Mouse (Mus musculus): ENCODE measurements around the gene Mylk. TPM values are rescaled to one million over a fixed set of nuclear protein-coding genes. Genes with fewer than 3 reads are reported as not detected.

Mylk gene
- polyA plus RNA-seq, 1 experiment = 284 TPM

DNA sequence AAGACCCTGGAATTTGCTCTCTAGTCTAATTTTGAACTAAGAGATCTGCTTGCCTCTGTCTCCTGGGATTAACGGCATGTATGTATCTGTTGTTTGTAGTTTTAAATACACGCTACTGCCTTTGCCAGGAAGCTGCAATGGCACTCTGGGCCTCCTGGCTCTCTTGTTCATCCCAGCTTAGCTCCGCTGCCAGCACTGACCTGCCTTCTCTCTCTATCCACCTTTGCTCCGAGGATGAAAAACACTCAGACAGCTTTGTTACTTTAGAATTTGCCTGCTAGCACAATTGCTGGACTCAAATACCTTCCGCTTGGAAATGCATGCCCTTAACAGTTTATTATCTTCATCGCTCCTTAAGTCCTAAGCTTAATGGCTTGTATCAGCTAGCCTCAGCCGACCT, 296.0 kb downstream of the Mylk start:
- no peak overlapping the region for H3K4me3 ChIP-seq (ENCODE audit: low read depth, low read length)
- H3K27me3 ChIP-seq (ENCODE audit: control insufficient read depth, insufficient read depth, low read length) = no peaks in the 10 kb centered on the region
- no peak for TF ChIP-seq CTCF (IDR thresholded peaks at IDR 0.05; ENCODE audit: extremely low read depth, insufficient read length, insufficient replicate concordance, low read depth, low read length)
- TF ChIP-seq POLR2A (IDR thresholded peaks at IDR 0.05; ENCODE audit: low read depth, low read length) = no peak
- H3K27ac ChIP-seq (ENCODE audit: insufficient read depth, low read depth, low read length) = no peak overlapping the region
- peaks cover 3% of the 10 kb centered on the region; the same call in 1 of the 2 replicates for H3K36me3 ChIP-seq (ENCODE audit: control insufficient read depth, insufficient read depth, low read length)
- WGBS = 92% methylated on average over 7 of the region's 7 CpGs
- H3K4me1 ChIP-seq (ENCODE audit: control insufficient read depth, insufficient read depth, insufficient read length, low read length) = no peaks in the 10 kb centered on the region

DNA sequence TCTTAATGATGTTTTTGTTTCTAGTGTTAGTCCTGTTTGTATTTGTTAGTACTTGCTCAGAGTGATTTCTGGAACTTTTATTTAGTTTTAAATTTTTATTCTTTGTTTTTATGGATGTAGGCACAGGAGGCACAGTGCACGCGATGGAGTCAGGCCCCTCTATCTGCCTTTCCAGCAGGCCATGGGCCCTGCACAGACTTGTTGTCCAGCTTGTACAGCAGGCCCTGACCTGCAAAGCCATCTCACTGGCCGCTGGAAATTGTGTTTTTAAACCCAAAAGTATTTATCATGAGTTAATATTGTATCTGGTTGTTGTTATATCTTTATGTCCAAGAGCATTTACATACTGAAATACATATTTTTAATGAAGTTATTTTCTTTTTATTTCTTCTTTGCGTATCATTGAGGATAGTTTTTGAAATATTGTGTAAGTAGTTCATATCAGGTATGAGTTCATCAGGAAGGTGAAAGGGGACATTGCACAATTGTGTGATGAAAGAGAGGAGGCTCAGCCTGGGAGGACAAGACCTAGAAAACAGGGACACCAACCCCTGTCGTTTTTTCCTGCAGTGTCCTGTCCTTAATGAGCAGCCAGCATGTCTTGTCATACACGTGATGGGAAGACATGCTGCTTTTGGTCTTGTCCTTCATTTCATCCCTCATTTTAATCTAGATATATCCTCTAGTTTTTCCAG, 301.2 kb downstream of the Mylk start:
- 80% methylated on average over 6 of the region's 6 CpGs for WGBS
- H3K4me1 ChIP-seq (ENCODE audit: control insufficient read depth, insufficient read depth, insufficient read length, low read length) = peaks cover 3% of the 10 kb centered on the region; the same call in 1 of the 2 replicates
- H3K27me3 ChIP-seq (ENCODE audit: control insufficient read depth, insufficient read depth, low read length) = no peaks in the 10 kb centered on the region
- no peak overlapping the region for H3K4me3 ChIP-seq (ENCODE audit: low read depth, low read length)
- peaks cover 8% of the 10 kb centered on the region for H3K36me3 ChIP-seq (ENCODE audit: control insufficient read depth, insufficient read depth, low read length)
- TF ChIP-seq POLR2A (IDR thresholded peaks at IDR 0.05; ENCODE audit: low read depth, low read length) (no peak), CTCF (IDR thresholded peaks at IDR 0.05; ENCODE audit: extremely low read depth, insufficient read length, insufficient replicate concordance, low read depth, low read length) (no peak)
- H3K27ac ChIP-seq (ENCODE audit: insufficient read depth, low read depth, low read length) = no peak overlapping the region

- peaks cover 3% of the 10 kb centered on the region; the same call in 1 of the 2 replicates for H3K4me1 ChIP-seq (ENCODE audit: control insufficient read depth, insufficient read depth, insufficient read length, low read length)
- TF ChIP-seq POLR2A (IDR thresholded peaks at IDR 0.05; ENCODE audit: low read depth, low read length) (no peak), CTCF (IDR thresholded peaks at IDR 0.05; ENCODE audit: extremely low read depth, insufficient read length, insufficient replicate concordance, low read depth, low read length) (no peak)
- no peak overlapping the region for H3K27ac ChIP-seq (ENCODE audit: insufficient read depth, low read depth, low read length)
- no peak overlapping the region for H3K4me3 ChIP-seq (ENCODE audit: low read depth, low read length)
- WGBS = 78% methylated on average over 6 of the region's 6 CpGs
- H3K36me3 ChIP-seq (ENCODE audit: control insufficient read depth, insufficient read depth, low read length) = peaks cover 8% of the 10 kb centered on the region
- H3K27me3 ChIP-seq (ENCODE audit: control insufficient read depth, insufficient read depth, low read length) = no peaks in the 10 kb centered on the region
Measured at GRCm38 (mm10) chr16:35047272-35047969, 302.4 kb downstream of the Mylk start.

GRCm38 (mm10) chr16:35051066-35051465, 306.1 kb downstream of the Mylk start:
- TF ChIP-seq POLR2A (IDR thresholded peaks at IDR 0.05; ENCODE audit: low read depth, low read length) (no peak), CTCF (IDR thresholded peaks at IDR 0.05; ENCODE audit: extremely low read depth, insufficient read length, insufficient replicate concordance, low read depth, low read length) (no peak)
- Histone ChIP-seq H3K36me3 (ENCODE audit: control insufficient read depth, insufficient read depth, low read length) (peaks cover 7% of the 10 kb centered on the region), H3K27me3 (ENCODE audit: control insufficient read depth, insufficient read depth, low read length) (no peaks in the 10 kb centered on the region), H3K4me3 (ENCODE audit: low read depth, low read length) (no peak overlapping the region), H3K4me1 (ENCODE audit: control insufficient read depth, insufficient read depth, insufficient read length, low read length) (peaks cover 3% of the 10 kb centered on the region; the same call in 1 of the 2 replicates), H3K27ac (ENCODE audit: insufficient read depth, low read depth, low read length) (no peak overlapping the region)
- 34% methylated on average over 5 of the region's 5 CpGs for WGBS

Other genes starting within 250 kb of the Mylk start
- 14.8 and 43.0 TPM in 2 replicates for gene Kalrn, start 171.7 kb upstream of the Mylk start, polyA plus RNA-seq (2012; rRNA removed)
- not detected in 2 replicates for gene Ropn1, start 95.3 kb upstream of the Mylk start, polyA plus RNA-seq (2012; rRNA removed)
- gene Ccdc14, start 54.6 kb upstream of the Mylk start, polyA plus RNA-seq (2012; rRNA removed) = 0.39 and 0.71 TPM in 2 replicates

All from small intestine, adult 2 months (tissue).